Mouse (Mus musculus) gastrocnemius, postnatal 25 days (tissue): Measurements from ENCODE around the gene Srsf10. TPM values are rescaled to one million over a fixed set of nuclear protein-coding genes. Genes with fewer than 3 reads are reported as not detected.

ENCODE experiments used
- DNase-seq: peaks from one replicate; pipeline ENCODE4 v3.0.0; 2022
- total RNA-seq, 2 experiments: library from RNA; stranded (reverse); gene quantifications; 1 replicate in 1 of 2; 2 replicates in 1 of 2; pipeline ENCODE4 v1.2.3; 2021

Srsf10 gene
- total RNA-seq, 2 experiments from 2014 or later, result 22.6 to 25.2 TPM

DNA sequence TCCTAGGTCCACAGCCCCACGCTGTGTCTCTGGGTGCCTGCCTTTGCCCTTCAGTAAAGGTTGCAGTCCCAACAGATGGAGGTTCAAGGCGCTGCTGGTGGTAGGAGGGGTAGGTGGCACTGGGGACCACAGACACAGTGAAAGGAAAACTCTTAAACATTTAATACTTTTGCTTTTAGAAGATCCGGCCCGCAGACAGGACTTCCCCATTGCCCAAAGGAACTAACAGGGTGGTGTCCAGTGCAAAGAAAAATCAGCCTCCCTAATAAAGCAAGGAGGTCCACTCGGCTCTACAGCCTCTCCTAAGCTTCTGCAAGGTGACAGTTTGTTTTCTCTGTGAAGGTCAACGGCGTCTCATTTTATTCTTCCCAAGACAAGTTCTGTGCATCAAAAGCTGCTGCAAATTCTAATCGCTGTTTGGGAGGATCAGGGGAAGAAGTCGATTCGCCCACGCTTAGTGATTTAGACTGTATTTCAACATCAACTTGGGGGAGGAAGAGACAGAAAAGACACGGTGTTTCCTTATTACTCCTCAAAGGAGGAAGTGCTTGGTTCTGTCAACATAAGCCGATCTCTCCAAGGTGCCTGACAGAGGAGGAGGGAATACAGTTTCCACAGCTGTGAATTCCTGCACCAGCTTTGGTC lies 63.2 kb downstream of the Srsf10 start:
- no peak for DNase-seq

DNA sequence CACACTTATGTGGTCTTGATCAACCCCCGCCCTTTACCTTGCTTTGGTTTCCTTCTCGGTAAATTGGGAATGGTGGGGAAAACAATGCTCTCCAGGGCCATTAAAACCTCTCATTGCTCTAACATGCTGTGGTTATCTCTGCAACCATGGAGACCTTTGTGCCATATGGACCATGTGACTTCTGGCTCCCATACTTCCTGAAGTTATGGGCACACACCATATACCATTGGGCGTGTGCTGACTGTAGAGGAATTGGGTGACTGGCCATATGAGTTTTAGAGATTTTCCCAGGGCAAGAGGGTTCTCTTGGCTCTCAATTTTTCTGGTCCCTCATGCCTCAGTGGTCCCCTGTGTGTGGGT lies 63.7 kb downstream of the Srsf10 start:
- DNase-seq, result no peak

Other genes starting within 250 kb of the Srsf10 start
- under 1 TPM; 0.13 to 0.23 TPM for gene Ifnlr1, start 169.5 kb upstream of the Srsf10 start, total RNA-seq
- under 1 TPM in 1 of 2 experiments, not detected in 1; 0.11 TPM for gene Il22ra1, start 127.6 kb upstream of the Srsf10 start, total RNA-seq
- gene Myom3, start 96.0 kb upstream of the Srsf10 start, total RNA-seq, result 10 to 100 TPM; 58.1 to 76.7 TPM
- 10 to 100 TPM; 25.7 to 36.4 TPM for gene Pnrc2, start 18.1 kb downstream of the Srsf10 start, total RNA-seq
- gene Cnr2, start 39.6 kb downstream of the Srsf10 start, total RNA-seq, result under 1 TPM; 0.08 to 0.10 TPM
- 10 to 100 TPM; 18.9 to 21.7 TPM for gene Fuca1, start 65.0 kb downstream of the Srsf10 start, total RNA-seq
- gene Hmgcl, start 90.7 kb downstream of the Srsf10 start, total RNA-seq, result 10 to 100 TPM; 41.5 to 42.3 TPM
- gene Gale, start 108.0 kb downstream of the Srsf10 start, total RNA-seq, result 1 to 10 TPM in 1 of 2 experiments, under 1 TPM in 1; 0.72 to 1.5 TPM
- 10 to 100 TPM; 25.3 to 30.7 TPM for gene Lypla2, start 116.9 kb downstream of the Srsf10 start, total RNA-seq
- gene Pithd1, start 131.5 kb downstream of the Srsf10 start, total RNA-seq, result 10 to 100 TPM; 22.0 to 22.6 TPM
- gene Eloa, start 166.0 kb downstream of the Srsf10 start, total RNA-seq, result 10 to 100 TPM; 45.3 to 50.6 TPM
- 100 to 1,000 TPM; 209 to 218 TPM for gene Rpl11, start 197.7 kb downstream of the Srsf10 start, total RNA-seq